Mouse (Mus musculus) ZHBTc4 (cell line): ENCODE results near the gene Lypd6b.
A peak's percentile ranks its signal among the peaks of the same experiment; 100 is the strongest.

ENCODE experiments used
- DNase-seq: peaks from one replicate; pipeline ENCODE4 v3.0.0-alpha.2; 2011; ENCODE audit warnings: low read depth, low spot score

Gene Lypd6b

GRCm38 (mm10) chr2:49770440-49770839 lies 17.0 kb upstream of the Lypd6b start:
- no peak for DNase-seq

- DNase-seq = no peak
Measured at GRCm38 (mm10) chr2:49771172-49771571, 16.3 kb upstream of the Lypd6b start.

GRCm38 (mm10) chr2:49773194-49773931 lies 14.1 kb upstream of the Lypd6b start:
- DNase-seq = no peak

- no peak for DNase-seq
Measured at GRCm38 (mm10) chr2:49774180-49774579, 13.3 kb upstream of the Lypd6b start.

GRCm38 (mm10) chr2:49775187-49775586 lies 12.3 kb upstream of the Lypd6b start:
- DNase-seq = no peak

GRCm38 (mm10) chr2:49775735-49776134 lies 11.8 kb upstream of the Lypd6b start:
- DNase-seq = peak; percentile 49

GRCm38 (mm10) chr2:49776407-49776806 lies 11.1 kb upstream of the Lypd6b start:
- no peak for DNase-seq

GRCm38 (mm10) chr2:49788051-49788418 lies 547 bp downstream of the Lypd6b start:
- DNase-seq = peak; percentile 34

- DNase-seq = no peak
Measured at GRCm38 (mm10) chr2:49788643-49789042, 1.2 kb downstream of the Lypd6b start.

GRCm38 (mm10) chr2:49789078-49789477 lies 1.6 kb downstream of the Lypd6b start:
- DNase-seq = no peak

- DNase-seq = no peak
Measured at GRCm38 (mm10) chr2:49789504-49789903, 2.0 kb downstream of the Lypd6b start.

- no peak for DNase-seq
Measured at GRCm38 (mm10) chr2:49797444-49798143, 10.1 kb downstream of the Lypd6b start.

GRCm38 (mm10) chr2:49804448-49804847 lies 17.0 kb downstream of the Lypd6b start:
- no peak for DNase-seq

- no peak for DNase-seq
Measured at GRCm38 (mm10) chr2:49805736-49806371, 18.4 kb downstream of the Lypd6b start.

GRCm38 (mm10) chr2:49809496-49809895 lies 22.0 kb downstream of the Lypd6b start:
- DNase-seq = no peak

- DNase-seq = peak; percentile 69
Measured at GRCm38 (mm10) chr2:49811420-49811819, 23.9 kb downstream of the Lypd6b start.

GRCm38 (mm10) chr2:49811871-49812363 lies 24.4 kb downstream of the Lypd6b start:
- DNase-seq = no peak

GRCm38 (mm10) chr2:49813151-49813550 lies 25.7 kb downstream of the Lypd6b start:
- DNase-seq = no peak

- no peak for DNase-seq
Measured at GRCm38 (mm10) chr2:49814011-49814410, 26.5 kb downstream of the Lypd6b start.

- no peak for DNase-seq
Measured at GRCm38 (mm10) chr2:49815696-49816320, 28.3 kb downstream of the Lypd6b start.

GRCm38 (mm10) chr2:49816549-49816948 lies 29.1 kb downstream of the Lypd6b start:
- no peak for DNase-seq

GRCm38 (mm10) chr2:49817151-49817550 lies 29.7 kb downstream of the Lypd6b start:
- DNase-seq = no peak
